Mouse (Mus musculus): Measurements from ENCODE around the gene Cpsf4l.

GRCm38 (mm10) chr11:113681979-113682378 lies 27.8 kb downstream of the Cpsf4l start:
- TF ChIP-seq GATA1 (IDR thresholded peaks at IDR 0.05; ENCODE audit: low read length) (no peak), TAL1 (IDR thresholded peaks at IDR 0.05; ENCODE audit: low read length) (no peak)

Data from erythroblast, embryonic 14.5 days (primary cell).